Mouse (Mus musculus) heart, embryonic 15.5 days (tissue): ENCODE results near the gene Rassf1. TPM values are rescaled to one million over a fixed set of nuclear protein-coding genes. Genes with fewer than 3 reads are reported as not detected.

Source experiments
- ATAC-seq: fragments of 200-750 bp; cut with Nextera tagmentation; replicated peaks from 2 replicates; pipeline ENCODE4 v1.8.0; 2017; ENCODE audit warnings: low read depth, moderate TSS enrichment; ENCODE audit not compliant: insufficient number of reproducible peaks, insufficient read depth, low FRiP score
- H3K27ac ChIP-seq: fragments of 300-500 bp; sonication (generic); 2 replicates; pipeline ENCODE4 v1.5.1; 2015; ENCODE audit warnings: mild to moderate bottlenecking, inconsistent platforms
- H3K27me3 ChIP-seq: fragments of 300-500 bp; sonication (generic); 2 replicates; pipeline ENCODE4 v1.6.1; 2015; ENCODE audit warnings: inconsistent platforms
- H3K36me3 ChIP-seq: fragments of 300-500 bp; sonication (generic); 2 replicates; pipeline ENCODE4 v1.6.1; 2015; ENCODE audit warnings: mild to moderate bottlenecking, inconsistent platforms
- H3K4me1 ChIP-seq: fragments of 300-500 bp; sonication (generic); replicated peaks from 2 replicates; pipeline ENCODE4 v1.6.1; 2015; ENCODE audit warnings: inconsistent platforms
- H3K4me2 ChIP-seq: fragments of 300-500 bp; sonication (generic); 2 replicates; pipeline ENCODE4 v1.6.1; 2015; ENCODE audit warnings: inconsistent platforms, mild to moderate bottlenecking, moderate library complexity
- H3K4me3 ChIP-seq: fragments of 300-500 bp; sonication (generic); 2 replicates; pipeline ENCODE4 v1.5.1; 2015; ENCODE audit warnings: mild to moderate bottlenecking, inconsistent platforms
- H3K9ac ChIP-seq: fragments of 300-500 bp; sonication (generic); 2 replicates; pipeline ENCODE4 v1.6.1; 2015; ENCODE audit warnings: mild to moderate bottlenecking, inconsistent platforms
- H3K9me3 ChIP-seq: fragments of 300-500 bp; sonication (generic); replicated peaks from 2 replicates; pipeline ENCODE4 v1.6.1; 2016; ENCODE audit warnings: inconsistent platforms
- WGBS: fragments of 180-500 bp; shearing (Covaris S2); methylation state at CpG from one replicate; pipeline ENCODE4 v1.1.7; 2015; ENCODE audit warnings: mixed read lengths; 5-methylcytosine and 5-hydroxymethylcytosine counted together
- polyA plus RNA-seq: library from polyadenylated mRNA; unstranded; fragments of >200 nt; fragmentation: Nextera tagmentation; extraction: Ambion mirVana; gene quantifications from 2 replicates; pipeline ENCODE4 v1.2.1, GENCODE M21; 2015

Gene Rassf1
- polyA plus RNA-seq, 1 experiment from 2014 or later: 45.3 TPM

GRCm38 (mm10) chr9:107549297-107550074, 1.9 kb upstream of the Rassf1 start:
- Histone ChIP-seq H3K9ac (no peak overlapping the region), H3K9me3 (no peaks in the 10 kb centered on the region), H3K4me2 (no peak overlapping the region), H3K36me3 (peaks cover 2% of the 10 kb centered on the region; the same call in 1 of the 2 replicates), H3K27me3 (peaks cover 18% of the 10 kb centered on the region; the same call in 1 of the 2 replicates), H3K4me3 (no peak overlapping the region), H3K27ac (no peak overlapping the region), H3K4me1 (peaks cover 54% of the 10 kb centered on the region)
- WGBS: 84% methylated on average over 20 of the region's 20 CpGs
- no peak for ATAC-seq

GRCm38 (mm10) chr9:107550491-107551116, 751 bp upstream of the Rassf1 start:
- H3K9me3 ChIP-seq: no peaks in the 10 kb centered on the region
- peak overlapping the region; percentile 91 for H3K4me2 ChIP-seq
- H3K4me1 ChIP-seq: peaks cover 54% of the 10 kb centered on the region
- 41% methylated on average over 23 of the region's 23 CpGs for WGBS
- H3K9ac ChIP-seq: 0 out of 2 replicates have a peak overlapping the region, but pooled peaks have one; percentile 63
- peak overlapping the region; percentile 58; the same call in 1 of the 2 replicates for H3K27ac ChIP-seq
- H3K36me3 ChIP-seq: no peaks in the 10 kb centered on the region
- no peak for ATAC-seq
- H3K27me3 ChIP-seq: peaks cover 18% of the 10 kb centered on the region; the same call in 1 of the 2 replicates
- peak overlapping the region; percentile 57 for H3K4me3 ChIP-seq

GRCm38 (mm10) chr9:107551890-107552355, 568 bp downstream of the Rassf1 start:
- peaks cover 55% of the 10 kb centered on the region for H3K4me1 ChIP-seq
- ATAC-seq: no peak

GRCm38 (mm10) chr9:107552690-107553393, 1.5 kb downstream of the Rassf1 start:
- ATAC-seq: no peak

More at GRCm38 (mm10) chr9:107551890-107552355, 568 bp downstream of the Rassf1 start:
- Histone ChIP-seq H3K27me3 (peaks cover 18% of the 10 kb centered on the region; the same call in 1 of the 2 replicates), H3K4me3 (peak overlapping the region; percentile 57), H3K4me2 (peak overlapping the region; percentile 91), H3K27ac (peak overlapping the region; percentile 58), H3K9ac (peak overlapping the region; percentile 63), H3K9me3 (no peaks in the 10 kb centered on the region), H3K36me3 (no peaks in the 10 kb centered on the region; the same call in 1 of the 2 replicates)
- 23% methylated on average over 8 of the region's 8 CpGs for WGBS

GRCm38 (mm10) chr9:107553541-107554318, 2.4 kb downstream of the Rassf1 start:
- WGBS: 9% methylated on average over 37 of the region's 37 CpGs
- H3K36me3 ChIP-seq: peaks cover 18% of the 10 kb centered on the region
- H3K9me3 ChIP-seq: no peaks in the 10 kb centered on the region
- peak overlapping the region; percentile 62 for H3K9ac ChIP-seq
- H3K27me3 ChIP-seq: peaks cover 14% of the 10 kb centered on the region; the same call in 1 of the 2 replicates
- peak; percentile 29 for ATAC-seq
- peak overlapping the region; percentile 91 for H3K4me2 ChIP-seq
- H3K27ac ChIP-seq: peak overlapping the region; percentile 77
- H3K4me3 ChIP-seq: peak overlapping the region; percentile 77
- H3K4me1 ChIP-seq: peaks cover 52% of the 10 kb centered on the region

More at GRCm38 (mm10) chr9:107552690-107553393, 1.5 kb downstream of the Rassf1 start:
- Histone ChIP-seq H3K9ac (no peak overlapping the region; the same call in 1 of the 2 replicates), H3K36me3 (peaks cover 9% of the 10 kb centered on the region), H3K27me3 (peaks cover 18% of the 10 kb centered on the region; the same call in 1 of the 2 replicates), H3K9me3 (no peaks in the 10 kb centered on the region), H3K4me1 (peaks cover 52% of the 10 kb centered on the region), H3K4me3 (peak overlapping the region; percentile 77; the same call in 1 of the 2 replicates), H3K27ac (0 out of 2 replicates have a peak overlapping the region, but pooled peaks have one; percentile 58), H3K4me2 (peak overlapping the region; percentile 91)
- 76% methylated on average over 5 of the region's 5 CpGs for WGBS

- Histone ChIP-seq H3K9me3 (no peaks in the 10 kb centered on the region), H3K4me1 (peaks cover 52% of the 10 kb centered on the region), H3K36me3 (peaks cover 24% of the 10 kb centered on the region), H3K4me3 (peak overlapping the region; percentile 77), H3K9ac (peak overlapping the region; percentile 86), H3K4me2 (peak overlapping the region; percentile 91), H3K27me3 (peaks cover 12% of the 10 kb centered on the region; the same call in 1 of the 2 replicates), H3K27ac (peak overlapping the region; percentile 96)
- WGBS: under 1% methylated on average over 53 of the region's 53 CpGs
- ATAC-seq: peak; percentile 89
Measured at GRCm38 (mm10) chr9:107554319-107554825, 3.0 kb downstream of the Rassf1 start.

GRCm38 (mm10) chr9:107555031-107555457, 3.7 kb downstream of the Rassf1 start:
- Histone ChIP-seq H3K27me3 (peaks cover 8% of the 10 kb centered on the region; the same call in 1 of the 2 replicates), H3K4me1 (peaks cover 52% of the 10 kb centered on the region), H3K9me3 (no peaks in the 10 kb centered on the region), H3K27ac (peak overlapping the region; percentile 96), H3K4me2 (peak overlapping the region; percentile 91), H3K4me3 (peak overlapping the region; percentile 77), H3K9ac (peak overlapping the region; percentile 86), H3K36me3 (peaks cover 31% of the 10 kb centered on the region)
- ATAC-seq: peak; percentile 3
- 0% methylated on average over 23 of the region's 23 CpGs for WGBS

- peak overlapping the region; percentile 91 for H3K4me2 ChIP-seq
- H3K27ac ChIP-seq: peak overlapping the region; percentile 96
- peaks cover 51% of the 10 kb centered on the region for H3K4me1 ChIP-seq
- H3K9ac ChIP-seq: peak overlapping the region; percentile 86
- peaks cover 38% of the 10 kb centered on the region for H3K36me3 ChIP-seq
- H3K9me3 ChIP-seq: no peaks in the 10 kb centered on the region
- H3K4me3 ChIP-seq: peak overlapping the region; percentile 77
- H3K27me3 ChIP-seq: peaks cover 3% of the 10 kb centered on the region; the same call in 1 of the 2 replicates
- 28% methylated on average over 2 of the region's 2 CpGs for WGBS
- no peak for ATAC-seq
Measured at GRCm38 (mm10) chr9:107555701-107556100, 4.3 kb downstream of the Rassf1 start.

GRCm38 (mm10) chr9:107556346-107556745, 5.0 kb downstream of the Rassf1 start:
- Histone ChIP-seq H3K4me2 (peak overlapping the region; percentile 91), H3K9ac (peak overlapping the region; percentile 44), H3K4me1 (peaks cover 45% of the 10 kb centered on the region), H3K4me3 (peak overlapping the region; percentile 77), H3K27ac (peak overlapping the region; percentile 96), H3K36me3 (peaks cover 44% of the 10 kb centered on the region), H3K9me3 (no peaks in the 10 kb centered on the region), H3K27me3 (no peaks in the 10 kb centered on the region)
- no peak for ATAC-seq
- WGBS: 44% methylated on average over 3 of the region's 3 CpGs
